Mouse (Mus musculus) heart, adult 2 months (tissue): ENCODE measurements around the gene Gria4.

Experiments used
- CTCF ChIP-seq: fragments of 200-600 bp; IDR thresholded peaks from 2 replicates; pipeline ENCODE4 v1.8.1; 2022; ENCODE audit warnings: antibody characterized with exemption, mild to moderate bottlenecking, moderate library complexity
- POLR2A ChIP-seq: fragments of 200-500 bp; IDR thresholded peaks from 2 replicates; pipeline ENCODE4 v1.6.1; 2011; ENCODE audit warnings: mild to moderate bottlenecking, low read depth, low read length, control low read depth; ENCODE audit not compliant: insufficient read depth

DNA sequence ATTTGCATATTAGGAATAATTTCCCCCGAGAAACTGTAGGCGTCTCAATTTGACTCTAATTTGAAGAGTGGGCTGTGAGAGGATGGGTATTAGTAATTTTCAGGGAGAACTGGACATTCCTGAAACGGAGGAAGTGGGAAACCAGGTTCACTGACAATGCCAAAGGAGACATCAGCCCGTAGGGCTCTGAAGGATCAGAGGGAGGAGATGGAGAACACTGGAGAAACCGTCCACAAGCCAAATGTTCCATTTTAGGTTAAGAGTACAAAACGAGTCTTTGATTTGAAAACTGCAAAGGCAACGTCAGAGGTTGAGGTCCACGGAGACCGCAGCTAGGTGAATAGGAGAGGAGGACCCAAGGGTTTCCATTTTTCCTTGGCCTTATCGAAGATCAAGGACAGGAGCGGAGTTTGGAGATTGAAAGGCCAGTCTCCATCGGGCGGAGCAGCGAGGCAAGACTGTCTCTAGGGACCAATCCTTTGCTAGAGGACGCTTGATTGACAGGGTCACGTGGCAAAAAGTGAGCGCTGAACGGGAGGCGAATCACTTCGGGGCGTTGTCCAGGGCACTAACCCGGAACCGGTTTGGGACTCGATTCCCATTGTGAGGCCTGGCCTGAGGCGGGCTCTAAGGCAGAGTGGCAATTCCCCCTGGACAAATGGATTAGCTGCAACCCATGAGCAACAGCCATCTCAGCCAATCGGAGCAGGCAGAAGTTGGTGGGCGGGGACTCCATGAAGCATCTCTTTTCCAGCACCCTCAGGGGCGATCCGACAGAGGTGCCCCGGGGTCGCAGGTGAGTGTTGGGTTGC, 420.0 kb downstream of the Gria4 start, which contains the start of gene Msantd4:
- TF ChIP-seq POLR2A (peak; percentile 95), CTCF (no peak)
